Mouse (Mus musculus) thymus, adult 2 months (tissue): ENCODE measurements around the gene Gm10260. TPM values are rescaled to one million over a fixed set of nuclear protein-coding genes. Genes with fewer than 3 reads are reported as not detected.

Experiments used
- DNase-seq: peaks from one replicate; pipeline ENCODE4 v3.0.0; 2021
- H3K27ac ChIP-seq: fragments of 200-500 bp; 2 replicates; pipeline ENCODE4 v1.5.1; 2012; ENCODE audit warnings: low read length, control low read depth; ENCODE audit not compliant: control insufficient read depth, insufficient read depth
- H3K27me3 ChIP-seq: fragments of 200-500 bp; 2 replicates; pipeline ENCODE4 v1.6.1; 2012; ENCODE audit warnings: mild to moderate bottlenecking, low read length, moderate library complexity, mixed read lengths; ENCODE audit not compliant: control insufficient read depth, insufficient read depth
- H3K36me3 ChIP-seq: fragments of 200-500 bp; 2 replicates; pipeline ENCODE4 v1.6.1; 2012; ENCODE audit warnings: mild to moderate bottlenecking, low read length, moderate library complexity; ENCODE audit not compliant: control insufficient read depth, insufficient read depth
- H3K4me1 ChIP-seq: fragments of 200-500 bp; replicated peaks from 2 replicates; pipeline ENCODE4 v1.6.1; 2012; ENCODE audit warnings: low read length; ENCODE audit not compliant: control insufficient read depth, insufficient read depth
- H3K4me3 ChIP-seq: fragments of 200-500 bp; 2 replicates; pipeline ENCODE4 v1.5.1; 2012; ENCODE audit warnings: mild to moderate bottlenecking, low read length, control low read depth, moderate library complexity; ENCODE audit not compliant: control insufficient read depth, insufficient read depth
- CTCF ChIP-seq: fragments of 200-500 bp; IDR thresholded peaks from 2 replicates; pipeline ENCODE4 v1.5.1; 2012; ENCODE audit warnings: mild to moderate bottlenecking, control low read depth, low read length, moderate library complexity, borderline replicate concordance; ENCODE audit not compliant: control insufficient read depth, poor library complexity, insufficient read depth; ENCODE audit errors: extremely low read depth
- POLR2A ChIP-seq: fragments of 200-500 bp; IDR thresholded peaks from 2 replicates; pipeline ENCODE4 v1.6.1; 2012; ENCODE audit warnings: mild to moderate bottlenecking, low read length, control low read depth, moderate library complexity; ENCODE audit not compliant: control insufficient read depth, poor library complexity, insufficient read depth; ENCODE audit errors: extremely low read depth
- WGBS: fragments of 180-500 bp; shearing (Covaris S2); methylation state at CpG from one replicate; pipeline ENCODE4 v1.1.7; 2018; 5-methylcytosine and 5-hydroxymethylcytosine counted together
- polyA plus RNA-seq: library from polyadenylated mRNA; depleted of rRNA; stranded (reverse); fragments of >200 nt; gene quantifications from 2 replicates; pipeline ENCODE4 v1.2.3, GENCODE M21; 2012

Gm10260 gene
- polyA plus RNA-seq, 1 experiment = 2.4 TPM

- Histone ChIP-seq H3K4me1 (peaks cover 6% of the 10 kb centered on the region), H3K27ac (no peak overlapping the region), H3K4me3 (no peak overlapping the region), H3K36me3 (no peaks in the 10 kb centered on the region), H3K27me3 (no peaks in the 10 kb centered on the region)
- WGBS = 95% methylated on average over 4 of the region's 4 CpGs
- TF ChIP-seq POLR2A (no peak), CTCF (no peak)
- no peak for DNase-seq
Measured at GRCm38 (mm10) chr13:97757033-97757432, 3.4 kb downstream of the Gm10260 start.

DNA sequence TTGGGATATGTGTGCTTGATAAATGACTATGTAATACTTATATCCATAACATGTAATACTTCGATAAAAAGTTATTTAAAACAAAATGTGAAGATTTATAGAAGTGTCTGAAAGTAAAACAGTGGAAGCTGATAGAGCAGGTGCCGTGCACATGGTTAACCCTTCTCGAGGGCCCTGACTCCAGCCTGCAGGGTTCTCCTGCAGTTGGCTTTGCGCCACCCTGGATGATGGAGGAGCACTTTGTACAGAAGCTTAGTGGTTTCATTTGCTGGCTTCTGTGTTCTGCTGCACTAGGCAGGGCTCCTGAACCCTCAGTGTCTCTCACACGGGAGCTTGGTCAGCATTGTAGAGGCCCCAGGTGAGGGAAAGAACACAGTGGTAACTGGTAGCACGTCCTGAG lies 4.3 kb downstream of the Gm10260 start:
- no peak for DNase-seq
- WGBS = 95% methylated on average over 6 of the region's 6 CpGs
- Histone ChIP-seq H3K4me1 (no peaks in the 10 kb centered on the region), H3K27ac (no peak overlapping the region), H3K27me3 (no peaks in the 10 kb centered on the region), H3K4me3 (no peak overlapping the region), H3K36me3 (no peaks in the 10 kb centered on the region)
- no peak for TF ChIP-seq POLR2A

DNA sequence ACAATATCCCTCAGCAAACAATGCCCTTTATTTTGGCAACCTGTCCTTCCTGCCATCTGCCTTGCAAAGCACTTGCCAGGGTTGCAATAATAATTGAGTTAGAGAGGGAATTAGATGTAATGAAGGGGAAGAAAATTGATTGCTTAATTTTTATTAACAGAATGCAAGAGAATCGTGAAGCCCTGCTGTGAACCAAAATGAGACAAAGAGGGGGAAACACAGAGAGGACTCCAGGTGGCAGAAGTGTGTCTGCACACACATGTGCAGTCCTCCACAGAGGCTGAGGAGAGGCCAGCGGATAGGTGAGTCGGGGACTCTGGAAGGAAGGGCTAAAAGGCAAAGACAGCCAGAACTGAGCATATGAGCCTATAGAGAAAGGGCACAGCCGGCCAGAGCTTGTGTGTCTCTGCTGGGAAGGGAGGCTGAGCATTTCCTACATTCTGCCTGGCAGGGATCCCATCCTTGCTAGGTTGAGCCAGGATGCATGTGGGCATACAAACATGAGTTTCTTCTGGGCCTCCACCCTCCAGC lies 9.5 kb downstream of the Gm10260 start:
- Histone ChIP-seq H3K36me3 (no peaks in the 10 kb centered on the region), H3K27ac (no peak overlapping the region), H3K4me1 (no peaks in the 10 kb centered on the region), H3K27me3 (no peaks in the 10 kb centered on the region), H3K4me3 (no peak overlapping the region)
- no peak for TF ChIP-seq CTCF
- TF ChIP-seq POLR2A = no peak
- DNase-seq = no peak
- 89% methylated on average over 4 of the region's 4 CpGs for WGBS

DNA sequence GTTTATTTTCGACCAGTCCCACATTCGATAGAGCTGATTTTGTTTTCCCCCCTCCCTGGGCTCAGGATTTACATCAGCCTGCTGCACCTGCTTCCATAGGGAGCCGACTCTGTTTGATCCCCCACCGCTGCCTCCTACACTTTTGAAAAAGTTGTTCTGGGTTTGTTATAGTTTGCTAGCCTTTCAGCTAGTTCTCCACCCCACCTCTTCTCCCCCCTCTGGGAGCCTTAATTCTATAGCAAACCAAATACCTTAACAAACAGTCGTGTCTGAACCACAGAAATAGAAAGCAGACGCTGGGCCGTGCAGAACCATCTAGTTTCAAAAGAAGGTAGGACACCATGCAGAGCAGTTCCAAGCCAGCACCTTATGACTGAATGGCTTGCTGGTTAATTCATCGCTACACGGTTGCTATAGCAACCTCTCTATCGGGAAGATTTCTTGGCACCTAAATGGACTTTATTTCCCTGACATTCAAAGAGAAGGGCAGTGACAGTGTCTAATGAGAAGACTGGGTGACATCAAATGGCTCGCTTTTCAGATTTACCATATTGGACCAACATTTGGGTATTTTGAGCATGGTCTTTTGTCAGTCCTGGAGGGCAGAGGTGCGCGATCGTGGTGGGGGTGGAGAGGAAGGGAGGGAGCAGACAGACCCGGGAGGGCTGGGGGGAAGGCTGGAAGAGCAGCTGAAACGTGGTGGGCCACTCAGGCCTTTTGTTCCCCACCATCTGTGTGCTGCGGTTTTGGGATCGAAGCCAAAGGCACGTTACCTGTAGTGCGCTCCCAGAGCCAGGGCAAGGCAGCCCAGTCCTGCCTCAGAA lies 13.2 kb downstream of the Gm10260 start:
- Histone ChIP-seq H3K27me3 (no peaks in the 10 kb centered on the region), H3K36me3 (no peaks in the 10 kb centered on the region), H3K27ac (no peak overlapping the region), H3K4me1 (no peaks in the 10 kb centered on the region), H3K4me3 (no peak overlapping the region)
- TF ChIP-seq CTCF = no peak
- no peak for TF ChIP-seq POLR2A
- no peak for DNase-seq
- 67% methylated on average over 20 of the region's 20 CpGs for WGBS

DNA sequence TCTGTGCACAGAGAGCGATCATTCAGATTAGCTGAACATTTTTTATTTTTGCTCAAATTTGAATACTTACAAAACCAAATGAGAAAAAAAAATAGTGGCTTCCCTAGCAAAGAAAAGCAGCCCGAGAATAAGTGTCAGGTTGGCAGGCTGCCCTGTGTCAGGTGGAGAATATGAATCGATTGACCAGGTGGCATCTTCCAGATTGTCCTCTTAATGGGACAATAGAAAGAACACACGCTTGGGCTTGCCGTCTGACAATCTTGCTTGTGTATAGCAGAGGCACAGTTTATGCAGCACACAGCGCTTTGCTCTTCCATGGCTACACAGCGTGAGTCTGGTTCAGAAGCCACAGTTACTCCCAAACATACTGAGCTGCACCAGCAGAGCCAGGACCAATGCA lies 15.8 kb downstream of the Gm10260 start:
- no peak for DNase-seq
- H3K27me3 ChIP-seq = no peaks in the 10 kb centered on the region
- H3K4me1 ChIP-seq = no peaks in the 10 kb centered on the region
- no peak overlapping the region for H3K4me3 ChIP-seq
- H3K27ac ChIP-seq = no peak overlapping the region
- no peak for TF ChIP-seq POLR2A
- no peak for TF ChIP-seq CTCF
- WGBS = 92% methylated on average over 7 of the region's 7 CpGs
- no peaks in the 10 kb centered on the region for H3K36me3 ChIP-seq

DNA sequence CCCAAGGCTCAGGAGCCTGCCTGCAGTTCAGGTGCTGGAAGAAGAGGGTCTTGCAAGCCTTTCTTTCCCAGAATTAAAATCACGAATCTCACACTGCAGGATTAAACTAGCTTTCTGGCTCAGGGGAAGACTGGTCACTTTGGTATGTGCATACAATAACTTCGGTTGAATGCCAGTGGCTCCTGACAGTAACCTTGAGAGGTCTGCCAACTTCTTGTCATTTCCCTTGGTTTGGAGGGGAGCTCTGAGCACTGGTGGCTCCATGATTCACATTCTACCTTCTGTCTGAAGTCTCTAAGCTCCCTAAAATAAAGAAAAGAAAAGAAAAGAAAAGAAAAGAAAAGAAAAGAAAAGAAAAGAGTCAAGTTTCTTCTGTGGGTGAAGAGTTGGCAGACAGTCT lies 16.4 kb downstream of the Gm10260 start:
- no peaks in the 10 kb centered on the region for H3K27me3 ChIP-seq
- no peak for TF ChIP-seq POLR2A
- H3K36me3 ChIP-seq = no peaks in the 10 kb centered on the region
- H3K4me3 ChIP-seq = no peak overlapping the region
- WGBS = 74% methylated on average over 2 of the region's 2 CpGs
- no peaks in the 10 kb centered on the region for H3K4me1 ChIP-seq
- no peak for DNase-seq
- no peak overlapping the region for H3K27ac ChIP-seq
